Mouse (Mus musculus) forebrain, embryonic 16.5 days (tissue): Measurements from ENCODE around the gene Dnajc30. TPM values are rescaled to one million over a fixed set of nuclear protein-coding genes. Genes with fewer than 3 reads are reported as not detected.
"Not testable (repeated sequence)": the region's sequence is repeated elsewhere in the genome, so short reads cannot be mapped to it uniquely, and the experiment has no call there.

Source experiments
- ATAC-seq: fragments of 200-750 bp; cut with Nextera tagmentation; 2 replicates; pipeline ENCODE4 v1.8.0; 2017; ENCODE audit warnings: mild to moderate bottlenecking, moderate library complexity
- H3K27ac ChIP-seq: fragments of 300-500 bp; sonication (generic); 2 replicates; pipeline ENCODE4 v1.5.1; 2014; ENCODE audit warnings: low read length, control low read depth
- H3K27me3 ChIP-seq: fragments of 300-500 bp; sonication (generic); replicated peaks from 2 replicates; pipeline ENCODE4 v1.6.1; 2014; ENCODE audit warnings: low read length; ENCODE audit not compliant: control insufficient read depth, insufficient read depth
- H3K36me3 ChIP-seq: fragments of 300-500 bp; sonication (generic); 2 replicates; pipeline ENCODE4 v1.6.1; 2014; ENCODE audit not compliant: control insufficient read depth, insufficient read depth
- H3K4me1 ChIP-seq: fragments of 300-500 bp; sonication (generic); replicated peaks from 2 replicates; pipeline ENCODE4 v1.6.1; 2014; ENCODE audit warnings: low read length; ENCODE audit not compliant: control insufficient read depth, insufficient read depth
- H3K4me2 ChIP-seq: fragments of 300-500 bp; sonication (generic); 2 replicates; pipeline ENCODE4 v1.6.1; 2014; ENCODE audit warnings: mild to moderate bottlenecking, low read length, control low read depth
- H3K4me3 ChIP-seq: fragments of 300-500 bp; sonication (generic); replicated peaks from 2 replicates; pipeline ENCODE4 v1.5.1; 2014; ENCODE audit warnings: mild to moderate bottlenecking, low read length, control low read depth
- H3K9ac ChIP-seq: fragments of 300-500 bp; sonication (generic); replicated peaks from 2 replicates; pipeline ENCODE4 v1.6.1; 2014; ENCODE audit warnings: low read depth, low read length, control low read depth
- H3K9me3 ChIP-seq: fragments of 300-500 bp; sonication (generic); 2 replicates; pipeline ENCODE4 v1.6.1; 2016; ENCODE audit warnings: low read length; ENCODE audit not compliant: control insufficient read depth
- WGBS: fragments of 180-500 bp; shearing (Covaris S2); extraction: QIAGEN DNeasy Blood & Tissue Kit; methylation state at CpG from one replicate; pipeline ENCODE4 v1.1.7; 2014; 5-methylcytosine and 5-hydroxymethylcytosine counted together
- polyA plus RNA-seq: library from polyadenylated mRNA; unstranded; fragments of >200 nt; fragmentation: Nextera tagmentation; extraction: Ambion mirVana; gene quantifications from 2 replicates; pipeline ENCODE4 v1.2.1, GENCODE M21; 2015

Dnajc30 gene
- polyA plus RNA-seq, 1 experiment from 2014 or later = 40.4 TPM

- no peak overlapping the region for H3K9ac ChIP-seq
- H3K27ac ChIP-seq = no peak overlapping the region
- H3K27me3 ChIP-seq = no peaks in the 10 kb centered on the region
- no peaks in the 10 kb centered on the region for H3K9me3 ChIP-seq
- H3K4me1 ChIP-seq = no peaks in the 10 kb centered on the region
- H3K36me3 ChIP-seq = peaks cover 11% of the 10 kb centered on the region
- ATAC-seq = no peak
- no peak overlapping the region for H3K4me3 ChIP-seq
- 89% methylated on average over 5 of the region's 5 CpGs for WGBS
- no peak overlapping the region for H3K4me2 ChIP-seq
These were observed 15.5 kb upstream of the Dnajc30 start for GRCm38 (mm10) chr5:135048539-135048938.

- not testable (repeated sequence) for H3K9ac ChIP-seq, H3K4me3 ChIP-seq, H3K4me1 ChIP-seq, ATAC-seq, H3K9me3 ChIP-seq, H3K27ac ChIP-seq, H3K27me3 ChIP-seq, H3K4me2 ChIP-seq
- 91% methylated on average over 6 of the region's 6 CpGs for WGBS
- H3K36me3 ChIP-seq = peaks cover 14% of the 10 kb centered on the region
These were observed 14.7 kb upstream of the Dnajc30 start for GRCm38 (mm10) chr5:135049268-135049667.

DNA sequence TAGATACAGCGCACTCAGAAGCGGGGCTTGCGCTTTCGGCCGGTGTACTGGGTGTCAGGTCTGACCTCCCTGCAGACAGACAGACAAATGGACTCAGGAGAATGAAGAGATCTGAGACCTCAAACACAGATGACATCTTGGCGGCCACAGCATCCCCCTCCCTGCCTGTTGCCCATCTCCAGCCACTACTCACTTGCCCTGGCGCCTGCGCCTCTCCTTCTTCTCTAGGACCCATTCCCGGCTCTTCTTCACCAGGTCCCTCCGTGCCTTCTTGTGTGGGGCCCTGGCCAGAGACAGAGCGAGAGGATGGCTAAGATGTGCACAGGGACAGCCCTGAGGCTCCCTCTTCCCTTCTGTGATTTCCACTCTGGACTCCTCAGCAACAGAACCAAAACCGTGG, 10.6 kb upstream of the Dnajc30 start:
- ATAC-seq = no peak
- 96% methylated on average over 12 of the region's 12 CpGs for WGBS
- Histone ChIP-seq H3K4me1 (no peaks in the 10 kb centered on the region), H3K36me3 (peaks cover 30% of the 10 kb centered on the region), H3K4me3 (no peak overlapping the region), H3K27ac (no peak overlapping the region), H3K9ac (no peak overlapping the region), H3K4me2 (no peak overlapping the region), H3K27me3 (no peaks in the 10 kb centered on the region), H3K9me3 (no peaks in the 10 kb centered on the region)

DNA sequence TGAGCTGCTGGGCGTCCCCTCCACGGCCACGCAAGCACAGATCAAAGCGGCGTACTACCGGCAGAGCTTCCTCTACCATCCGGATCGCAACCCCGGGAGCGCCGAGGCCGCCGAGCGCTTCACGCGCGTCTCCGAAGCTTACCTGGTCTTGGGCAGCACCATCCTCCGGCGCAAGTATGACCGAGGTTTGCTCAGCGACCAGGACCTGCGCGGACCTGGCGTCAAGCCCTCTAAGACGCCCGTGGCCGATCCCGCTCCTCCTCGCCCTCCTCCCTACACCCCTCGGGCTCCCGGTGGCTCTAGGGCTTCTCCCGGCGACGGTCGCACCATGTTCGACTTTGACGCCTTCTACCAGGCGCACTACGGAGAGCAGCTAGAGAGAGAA, 372 bp downstream of the Dnajc30 start:
- H3K4me2 ChIP-seq = peak overlapping the region; percentile 87
- H3K9ac ChIP-seq = peak overlapping the region; percentile 65
- H3K27me3 ChIP-seq = no peaks in the 10 kb centered on the region
- under 1% methylated on average over 40 of the region's 40 CpGs for WGBS
- peaks cover 19% of the 10 kb centered on the region for H3K4me1 ChIP-seq
- no peaks in the 10 kb centered on the region for H3K9me3 ChIP-seq
- H3K27ac ChIP-seq = peak overlapping the region; percentile 39; the same call in 1 of the 2 replicates
- peaks cover 9% of the 10 kb centered on the region for H3K36me3 ChIP-seq
- H3K4me3 ChIP-seq = peak overlapping the region; percentile 61
- peak; percentile 49 for ATAC-seq

- peak within 1 kb of the TSS; percentile 87 for H3K4me2 ChIP-seq
- H3K9me3 ChIP-seq, H3K27me3 ChIP-seq, ATAC-seq, H3K36me3 ChIP-seq: not testable (repeated sequence)
- 72% methylated on average over 9 of the region's 9 CpGs for WGBS
- peak within 1 kb of the TSS; percentile 39; the same call in 1 of the 2 replicates for H3K27ac ChIP-seq
- peak within 1 kb of the TSS; percentile 61 for H3K4me3 ChIP-seq
- H3K4me1 ChIP-seq = peaks cover 19% of the 10 kb centered on the region
- peak within 1 kb of the TSS; percentile 65 for H3K9ac ChIP-seq
These were observed 976 bp downstream of the Dnajc30 start, which contains the start of gene Bud23 for GRCm38 (mm10) chr5:135064909-135065446. TSS of gene Bud23 (minus strand) at chr5:135064959.

DNA sequence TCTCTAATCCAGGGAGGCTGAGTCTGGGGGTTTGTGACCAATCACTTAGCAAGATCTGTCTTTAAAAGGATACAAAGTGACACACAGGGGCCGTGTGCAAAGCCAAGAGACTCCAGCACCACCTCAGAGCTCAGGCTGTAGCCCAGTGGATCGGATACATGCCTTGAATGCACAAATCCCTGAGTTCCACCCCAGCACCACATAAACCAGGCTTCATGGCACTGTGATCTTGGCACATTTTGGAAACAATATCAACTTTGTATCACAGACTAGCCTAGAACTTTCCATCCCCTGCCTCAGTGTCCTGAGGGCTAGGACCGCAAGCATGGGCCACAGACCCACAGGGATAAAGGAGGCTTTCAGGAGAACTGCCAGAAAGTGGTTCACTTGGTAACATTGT, 2.0 kb downstream of the Dnajc30 start:
- no peak for ATAC-seq
- WGBS = 85% methylated on average over 3 of the region's 3 CpGs
- Histone ChIP-seq H3K9ac (no peak overlapping the region), H3K4me1 (peaks cover 19% of the 10 kb centered on the region), H3K36me3 (peaks cover 4% of the 10 kb centered on the region; the same call in 1 of the 2 replicates), H3K4me3 (no peak overlapping the region), H3K9me3 (no peaks in the 10 kb centered on the region), H3K4me2 (peak overlapping the region; percentile 6; the same call in 1 of the 2 replicates), H3K27ac (no peak overlapping the region), H3K27me3 (no peaks in the 10 kb centered on the region)

DNA sequence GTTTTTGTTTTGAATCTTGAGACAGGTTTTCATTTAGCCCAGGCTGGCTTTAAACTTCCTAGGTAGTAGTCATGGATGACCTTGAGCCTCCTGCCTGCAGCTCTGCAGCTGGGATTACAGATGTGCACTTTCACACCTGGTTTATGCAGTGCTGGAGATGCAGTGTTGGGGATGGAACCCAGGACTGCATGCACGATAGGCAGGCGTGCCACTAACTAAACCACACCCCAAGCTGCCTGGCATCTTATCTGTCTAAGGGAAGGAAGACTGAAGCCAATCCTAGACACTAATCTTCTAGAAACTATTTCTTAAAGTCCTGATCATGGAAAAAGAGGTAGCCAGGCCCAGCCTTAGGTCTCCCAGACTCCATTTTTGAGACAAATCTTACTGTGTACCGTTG, 6.4 kb downstream of the Dnajc30 start:
- ATAC-seq = no peak
- no peak overlapping the region for H3K27ac ChIP-seq
- 93% methylated on average over 3 of the region's 3 CpGs for WGBS

GRCm38 (mm10) chr5:135072061-135072460, 8.1 kb downstream of the Dnajc30 start:
- Histone ChIP-seq H3K4me2 (no peak overlapping the region), H3K4me1 (peaks cover 19% of the 10 kb centered on the region), H3K27me3 (no peaks in the 10 kb centered on the region), H3K9ac (no peak overlapping the region), H3K4me3 (no peak overlapping the region), H3K9me3 (no peaks in the 10 kb centered on the region), H3K27ac (no peak overlapping the region), H3K36me3 (peaks cover 4% of the 10 kb centered on the region; the same call in 1 of the 2 replicates)
- ATAC-seq = no peak
- WGBS = 84% methylated on average over 2 of the region's 2 CpGs

More for the DNA sequence above, 6.4 kb downstream of the Dnajc30 start:
- no peak overlapping the region for H3K9ac ChIP-seq
- no peaks in the 10 kb centered on the region for H3K27me3 ChIP-seq
- H3K9me3 ChIP-seq = no peaks in the 10 kb centered on the region
- H3K4me1 ChIP-seq = peaks cover 14% of the 10 kb centered on the region
- H3K4me2 ChIP-seq = no peak overlapping the region
- H3K4me3 ChIP-seq = no peak overlapping the region
- H3K36me3 ChIP-seq = peaks cover 4% of the 10 kb centered on the region; the same call in 1 of the 2 replicates

DNA sequence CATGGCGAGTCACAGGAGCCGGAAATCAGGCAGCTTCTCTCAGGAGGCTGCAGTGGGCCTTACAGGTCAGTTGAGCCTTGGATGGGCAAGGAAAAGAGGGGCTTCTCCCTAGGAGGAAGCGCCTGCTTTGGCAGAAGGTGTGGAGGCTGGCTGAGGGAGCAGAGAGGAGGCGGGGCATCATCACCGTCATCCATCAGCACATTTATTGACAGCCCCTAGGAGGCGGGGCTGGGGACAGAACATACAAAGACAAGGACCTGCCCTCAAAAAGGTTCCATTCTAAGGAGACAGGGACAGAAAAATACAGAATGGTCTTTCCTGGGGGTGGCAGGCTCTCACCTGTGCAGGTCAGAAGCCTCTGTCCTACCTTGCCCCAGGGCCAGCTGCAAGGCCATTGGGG, 8.7 kb downstream of the Dnajc30 start:
- 73% methylated on average over 6 of the region's 6 CpGs for whole genome bisulfite sequencing
- Histone ChIP-seq H3K27me3 (no peaks in the 10 kb centered on the region), H3K4me1 (peaks cover 20% of the 10 kb centered on the region), H3K4me2 (no peak overlapping the region), H3K27ac (no peak overlapping the region), H3K36me3 (0 out of 2 replicates have a peak, but pooled peaks cover 4% of the 10 kb centered on the region), H3K9me3 (no peaks in the 10 kb centered on the region), H3K9ac (no peak overlapping the region), H3K4me3 (no peak overlapping the region)
- ATAC-seq = no peak
